Mouse (Mus musculus) bone marrow, adult 2 months (tissue): ENCODE results near the gene Olfr1382. TPM values are rescaled to one million over a fixed set of nuclear protein-coding genes. Genes with fewer than 3 reads are reported as not detected.

Source experiments
- polyA plus RNA-seq: library from polyadenylated mRNA; stranded (reverse); fragments of >200 nt; gene quantifications from 2 replicates; pipeline ENCODE4 v1.2.4, GENCODE M21; 2011; ENCODE audit warnings: low replicate concordance; ENCODE audit not compliant: missing spikeins, insufficient read depth, insufficient read length

Gene Olfr1382
- polyA plus RNA-seq, 1 experiment = not detected

Other genes with a start within 250 kb of the Olfr1382 start
- 0.50 TPM in 1 of 2 replicates, not detected in the other for gene Olfr1393, start 249.9 kb upstream of the Olfr1382 start, polyA plus RNA-seq
- not detected in 2 replicates for gene Olfr1392, start 243.0 kb upstream of the Olfr1382 start, polyA plus RNA-seq
- not detected in 2 replicates for gene Olfr10, start 223.5 kb upstream of the Olfr1382 start, polyA plus RNA-seq
- not detected in 2 replicates for gene Olfr1391, start 205.5 kb upstream of the Olfr1382 start, polyA plus RNA-seq
- gene Olfr1390, start 193.1 kb upstream of the Olfr1382 start, polyA plus RNA-seq = not detected in 2 replicates
- not detected in 2 replicates for gene Olfr1389, start 105.2 kb upstream of the Olfr1382 start, polyA plus RNA-seq
- gene Olfr1388, start 91.6 kb upstream of the Olfr1382 start, polyA plus RNA-seq = 0.54 and 0.65 TPM in 2 replicates
- not detected in 2 replicates for gene Olfr1387, start 72.9 kb upstream of the Olfr1382 start, polyA plus RNA-seq
- not detected in 2 replicates for gene Olfr1386, start 63.2 kb upstream of the Olfr1382 start, polyA plus RNA-seq
- gene Olfr1385, start 39.2 kb upstream of the Olfr1382 start, polyA plus RNA-seq = 1.1 TPM in 2 replicates
- gene Olfr1384, start 21.5 kb upstream of the Olfr1382 start, polyA plus RNA-seq = not detected in 2 replicates
- not detected in 2 replicates for gene Olfr1383, start 8.6 kb upstream of the Olfr1382 start, polyA plus RNA-seq
- gene Olfr1381, start 15.2 kb downstream of the Olfr1382 start, polyA plus RNA-seq = not detected in 2 replicates
- gene Olfr1380, start 28.6 kb downstream of the Olfr1382 start, polyA plus RNA-seq = not detected in 2 replicates
- 4.3 and 4.9 TPM in 2 replicates for gene Flt4, start 81.0 kb downstream of the Olfr1382 start, polyA plus RNA-seq
- gene Scgb3a1, start 135.4 kb downstream of the Olfr1382 start, polyA plus RNA-seq = 2.1 TPM in 1 of 2 replicates, not detected in the other
- 19.7 and 20.2 TPM in 2 replicates for gene Cnot6, start 184.5 kb downstream of the Olfr1382 start, polyA plus RNA-seq